Mouse (Mus musculus): ENCODE measurements at regions not wholly inside any gene's neighbourhood (a gene's known extent, or its start where the extent isn't known, plus 50 kb on each side); places are given as distances from the start of the nearest gene placed in this dataset.
"Not testable (repeated sequence)": the region's sequence is repeated elsewhere in the genome, so short reads cannot be mapped to it uniquely, and the experiment has no call there.

DNA sequence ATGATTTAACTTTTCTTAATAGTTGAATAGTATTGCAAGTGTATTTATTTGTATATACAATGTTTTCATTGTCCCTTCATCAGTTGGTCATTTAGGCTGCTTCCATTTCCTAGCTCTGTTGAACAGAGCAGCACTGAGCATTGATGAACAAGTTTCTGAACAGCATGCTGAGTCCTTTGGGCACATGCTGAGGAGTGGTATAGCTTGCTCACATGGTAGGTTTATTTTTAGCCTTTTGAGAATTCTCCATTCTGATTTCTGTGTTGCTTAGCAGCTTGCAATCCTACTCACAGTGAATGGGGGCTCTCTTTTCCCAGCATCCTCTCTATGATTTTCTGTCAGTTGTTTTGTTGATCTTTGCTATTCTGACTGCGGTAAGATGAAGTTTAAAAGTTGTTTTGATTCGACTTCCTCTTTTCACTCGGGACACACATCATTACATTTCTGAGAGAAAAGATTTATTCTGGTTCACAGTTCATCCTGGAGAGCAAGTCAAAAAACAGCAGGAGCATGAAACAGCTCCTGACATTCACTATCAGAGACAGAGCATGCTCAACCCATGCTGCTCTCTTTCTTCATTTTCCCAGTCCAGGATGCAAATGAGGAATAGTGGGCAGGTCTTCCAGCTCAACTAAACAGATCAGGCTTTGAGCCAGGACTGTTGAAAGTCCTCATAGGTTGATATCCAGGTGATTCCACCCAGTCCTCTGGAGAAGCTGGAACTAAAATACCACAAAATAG, 413.1 kb downstream of the Gm37988 start:
- no peak for DNase-seq

DNA sequence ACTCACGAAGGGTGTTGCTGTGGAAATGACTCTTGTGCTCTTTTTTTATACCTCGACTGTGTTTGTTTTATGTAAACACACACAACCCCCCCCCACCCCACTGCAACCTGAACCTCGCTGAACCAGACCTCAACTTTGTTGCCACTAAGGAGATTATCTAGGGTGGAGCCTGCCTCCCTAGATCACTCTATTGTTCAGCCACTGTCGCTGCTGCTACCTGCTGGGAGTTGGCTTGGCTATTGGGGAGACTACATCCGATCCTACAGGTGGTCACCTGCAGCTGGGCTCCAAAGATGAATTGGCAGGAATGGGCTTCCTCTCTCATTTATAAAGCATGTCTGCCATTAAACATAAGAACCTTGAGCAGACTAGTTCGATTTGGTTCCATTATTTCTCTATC, 420.2 kb downstream of the Gm37988 start:
- DNase-seq, result no peak

DNA sequence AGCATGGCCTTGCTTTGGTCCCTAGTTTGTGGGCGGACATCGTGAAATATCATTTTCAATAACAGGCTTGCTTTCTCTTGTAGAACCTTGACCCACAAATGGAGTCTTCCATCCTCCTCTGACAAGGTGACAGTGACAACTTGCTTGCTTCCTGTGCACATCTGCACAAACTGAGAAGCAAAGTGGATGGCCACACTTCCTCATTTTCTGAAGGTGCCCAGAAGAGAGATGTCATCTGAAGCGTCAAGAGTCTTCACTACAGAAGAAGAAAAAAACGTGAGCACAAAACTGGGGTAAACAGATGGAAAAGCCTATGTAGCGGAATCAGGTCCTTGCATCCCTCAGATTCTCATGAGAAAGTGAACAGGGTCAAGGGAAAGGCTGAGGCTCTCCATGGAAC, 423.5 kb downstream of the Gm37988 start:
- no peak for DNase-seq

GRCm38 (mm10) chr1:5231961-5232846, 424.5 kb downstream of the Gm37988 start:
- no peak for DNase-seq

DNA sequence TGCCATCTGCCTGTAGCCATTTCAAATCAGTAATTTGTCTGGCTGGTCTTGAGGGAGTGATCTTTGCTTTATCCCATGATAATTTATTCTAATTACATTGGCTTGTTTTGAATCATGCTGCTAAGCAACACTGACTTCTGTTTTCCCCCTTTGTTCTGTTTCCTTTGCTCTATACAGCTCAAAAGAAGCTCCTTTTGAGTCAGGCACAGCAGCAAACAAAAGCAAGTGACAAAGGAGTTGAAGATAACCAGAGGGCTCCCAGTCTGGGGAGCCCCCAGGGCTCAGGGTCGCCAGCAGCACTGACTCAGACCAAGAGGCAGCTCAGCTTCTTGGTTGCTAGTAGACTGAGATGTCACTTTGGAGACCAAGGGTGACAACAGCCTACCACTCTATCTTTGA, 425.2 kb downstream of the Gm37988 start:
- DNase-seq, result no peak

GRCm38 (mm10) chr1:5243186-5243585, 435.5 kb downstream of the Gm37988 start:
- no peak for DNase-seq

DNA sequence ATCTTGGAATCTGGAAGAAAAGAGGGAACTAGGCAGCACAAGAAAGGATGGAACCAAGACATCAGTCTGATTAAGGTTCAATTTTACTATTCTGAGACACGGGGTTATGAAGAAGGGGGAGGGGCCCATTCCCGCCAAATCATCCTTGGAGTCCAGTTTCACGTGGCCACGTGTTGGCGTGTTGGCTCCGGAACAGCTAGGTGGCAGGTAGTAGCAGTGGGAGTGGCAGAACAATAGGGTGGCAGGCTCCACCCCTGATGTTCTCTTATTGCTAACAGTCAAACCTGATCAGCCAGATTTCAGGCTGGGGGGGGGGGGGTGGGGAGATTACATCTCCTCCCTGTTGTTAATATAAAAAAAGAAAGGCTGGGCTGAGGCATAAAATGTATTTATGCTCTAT, 453.2 kb downstream of the Gm37988 start:
- DNase-seq, result not testable (repeated sequence)

- DNase-seq, result not testable (repeated sequence)
These were observed 453.6 kb downstream of the Gm37988 start for GRCm38 (mm10) chr1:5261297-5261696.

DNA sequence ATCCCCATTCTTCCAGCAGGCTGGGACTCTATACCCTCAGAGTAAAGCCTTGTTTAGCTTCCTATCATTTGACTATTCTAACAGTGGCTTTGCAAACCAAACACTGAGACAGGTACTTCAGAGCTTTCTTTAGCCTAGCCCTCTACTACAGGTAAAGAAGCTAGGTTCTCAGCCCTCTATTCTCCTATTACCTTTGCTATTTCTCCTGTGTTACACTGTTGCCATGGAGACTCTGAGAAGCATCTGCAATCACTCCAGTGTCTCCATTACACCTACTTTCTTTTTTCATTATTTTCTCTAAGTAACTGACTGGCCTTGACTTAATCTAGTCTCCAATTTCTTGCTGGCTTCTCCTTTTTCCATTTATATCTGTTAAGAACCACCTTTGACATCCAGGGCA, 466.2 kb downstream of the Gm37988 start:
- DNase-seq, result no peak

DNA sequence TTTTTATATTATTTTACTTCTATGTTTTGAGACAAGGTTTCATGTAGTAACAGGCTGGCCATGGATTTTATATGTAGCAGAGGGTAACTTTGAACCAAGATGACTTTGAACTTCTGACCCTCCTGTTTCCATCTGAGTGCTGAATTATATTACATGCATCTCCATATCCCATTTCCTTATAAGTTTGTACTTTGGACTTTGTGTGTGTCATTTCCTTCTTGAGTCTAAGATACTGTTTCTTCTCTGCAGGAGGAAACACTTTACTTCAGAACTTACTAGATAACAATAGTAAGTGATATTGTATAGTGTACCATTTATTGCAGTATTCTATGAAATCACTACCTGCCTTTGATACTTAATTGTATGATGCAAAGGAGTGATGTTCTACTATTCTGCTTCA, 486.9 kb downstream of the Gm37988 start:
- DNase-seq, result no peak

- DNase-seq, result no peak
These were observed 489.9 kb downstream of the Gm37988 start for GRCm38 (mm10) chr1:5297627-5298026.

DNA sequence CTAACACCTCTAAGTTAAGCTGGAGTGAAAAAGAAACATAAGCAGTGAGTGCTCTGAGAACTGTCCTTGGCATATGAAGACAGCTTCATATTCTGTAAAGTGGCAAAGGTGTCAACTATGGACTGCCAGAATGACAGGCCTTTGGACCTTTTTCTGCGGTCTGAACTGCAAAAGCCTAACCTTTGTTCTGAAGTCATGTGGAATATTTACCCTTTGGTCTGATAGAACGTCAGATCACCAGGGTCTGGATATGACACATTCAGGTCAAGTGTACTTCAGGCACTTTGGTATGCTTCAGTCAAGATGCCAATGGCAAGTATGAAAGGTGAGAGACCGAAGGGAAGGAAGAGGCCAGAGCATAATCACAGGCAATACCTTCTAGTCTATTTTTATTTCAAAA, 504.0 kb downstream of the Gm37988 start:
- no peak for DNase-seq

DNA sequence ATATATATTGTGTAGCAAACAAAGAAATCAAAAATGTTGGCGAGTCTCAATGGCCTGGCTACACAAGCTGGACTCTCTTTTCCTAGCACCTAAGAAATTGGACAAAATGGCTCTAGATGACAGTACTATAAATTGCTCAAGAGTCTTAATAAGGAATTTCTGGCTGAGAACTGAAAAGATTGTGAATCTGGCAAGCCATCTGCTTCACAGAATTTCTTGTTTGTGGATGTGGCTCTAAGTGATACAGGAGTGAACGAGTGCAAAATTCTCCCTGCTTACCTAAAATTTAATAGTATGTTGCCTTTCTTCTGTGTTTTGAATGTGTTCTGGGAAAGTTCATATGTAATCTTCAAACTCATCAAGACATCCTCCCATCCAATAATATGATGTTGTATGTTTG, 508.1 kb downstream of the Gm37988 start:
- no peak for DNase-seq

- DNase-seq, result no peak
These were observed 509.4 kb downstream of the Gm37988 start for GRCm38 (mm10) chr1:5317088-5317487.

- peak; percentile 8 for DNase-seq
These were observed 518.6 kb downstream of the Gm37988 start for GRCm38 (mm10) chr1:5326311-5326710.

Data from adrenal gland, postnatal 14 days (tissue).